Mouse (Mus musculus): ENCODE measurements around the gene Pla2g6. TPM values are rescaled to one million over a fixed set of nuclear protein-coding genes. Genes with fewer than 3 reads are reported as not detected.

Pla2g6 gene
- polyA plus RNA-seq, 1 experiment = 303 TPM

GRCm38 (mm10) chr15:79350866-79351265 is 22.7 kb upstream of the Pla2g6 start:
- peaks cover 17% of the 10 kb centered on the region for H3K4me1 ChIP-seq (ENCODE audit: control insufficient read depth, insufficient read depth, low read length)
- H3K4me3 ChIP-seq (ENCODE audit: control insufficient read depth, low read depth, low read length) = no peak overlapping the region
- no peaks in the 10 kb centered on the region for H3K27me3 ChIP-seq (ENCODE audit: control insufficient read depth, insufficient read depth, low read length)
- H3K36me3 ChIP-seq (ENCODE audit: control insufficient read depth, insufficient read depth, low read length) = no peaks in the 10 kb centered on the region
- no peak for TF ChIP-seq CTCF (IDR thresholded peaks at IDR 0.05; ENCODE audit: control insufficient read depth, insufficient read depth, insufficient replicate concordance, low read depth, low read length)
- no peak for TF ChIP-seq POLR2A (IDR thresholded peaks at IDR 0.05; ENCODE audit: control insufficient read depth, low read depth, low read length)
- no peak overlapping the region for H3K27ac ChIP-seq (ENCODE audit: control insufficient read depth, insufficient read depth, low read depth, low read length)

DNA sequence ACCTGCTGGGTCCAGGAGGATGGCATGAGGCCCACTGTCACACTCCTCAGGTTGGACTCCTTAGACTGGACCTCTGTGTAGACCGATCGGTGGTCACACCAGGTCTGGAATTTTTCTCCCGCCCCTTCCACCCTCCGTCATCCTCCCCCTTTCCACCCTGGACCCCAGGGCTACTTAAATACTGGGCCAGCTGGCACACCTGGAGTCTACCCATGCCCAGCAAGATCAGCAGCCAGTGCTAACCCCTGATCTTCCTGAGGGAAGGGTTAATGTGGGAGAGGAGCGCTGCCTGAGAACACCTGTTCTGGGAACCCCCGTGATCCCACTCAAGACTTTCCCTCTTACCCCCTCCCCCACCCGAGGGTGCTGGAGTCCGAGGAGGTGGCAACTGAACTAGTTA is 20.5 kb upstream of the Pla2g6 start:
- peaks cover 17% of the 10 kb centered on the region for H3K4me1 ChIP-seq (ENCODE audit: control insufficient read depth, insufficient read depth, low read length)
- H3K4me3 ChIP-seq (ENCODE audit: control insufficient read depth, low read depth, low read length) = no peak overlapping the region
- no peak overlapping the region for H3K27ac ChIP-seq (ENCODE audit: control insufficient read depth, insufficient read depth, low read depth, low read length)
- H3K27me3 ChIP-seq (ENCODE audit: control insufficient read depth, insufficient read depth, low read length) = no peaks in the 10 kb centered on the region
- no peaks in the 10 kb centered on the region for H3K36me3 ChIP-seq (ENCODE audit: control insufficient read depth, insufficient read depth, low read length)
- TF ChIP-seq POLR2A (IDR thresholded peaks at IDR 0.05; ENCODE audit: control insufficient read depth, low read depth, low read length) (no peak), CTCF (IDR thresholded peaks at IDR 0.05; ENCODE audit: control insufficient read depth, insufficient read depth, insufficient replicate concordance, low read depth, low read length) (no peak)

GRCm38 (mm10) chr15:79347845-79348506 is 19.8 kb upstream of the Pla2g6 start:
- no peaks in the 10 kb centered on the region for H3K27me3 ChIP-seq (ENCODE audit: control insufficient read depth, insufficient read depth, low read length)
- H3K4me1 ChIP-seq (ENCODE audit: control insufficient read depth, insufficient read depth, low read length) = peaks cover 17% of the 10 kb centered on the region
- H3K27ac ChIP-seq (ENCODE audit: control insufficient read depth, insufficient read depth, low read depth, low read length) = no peak overlapping the region
- TF ChIP-seq CTCF (IDR thresholded peaks at IDR 0.05; ENCODE audit: control insufficient read depth, insufficient read depth, insufficient replicate concordance, low read depth, low read length) (no peak), POLR2A (IDR thresholded peaks at IDR 0.05; ENCODE audit: control insufficient read depth, low read depth, low read length) (no peak)
- H3K4me3 ChIP-seq (ENCODE audit: control insufficient read depth, low read depth, low read length) = peak overlapping the region; percentile 84
- H3K36me3 ChIP-seq (ENCODE audit: control insufficient read depth, insufficient read depth, low read length) = no peaks in the 10 kb centered on the region

DNA sequence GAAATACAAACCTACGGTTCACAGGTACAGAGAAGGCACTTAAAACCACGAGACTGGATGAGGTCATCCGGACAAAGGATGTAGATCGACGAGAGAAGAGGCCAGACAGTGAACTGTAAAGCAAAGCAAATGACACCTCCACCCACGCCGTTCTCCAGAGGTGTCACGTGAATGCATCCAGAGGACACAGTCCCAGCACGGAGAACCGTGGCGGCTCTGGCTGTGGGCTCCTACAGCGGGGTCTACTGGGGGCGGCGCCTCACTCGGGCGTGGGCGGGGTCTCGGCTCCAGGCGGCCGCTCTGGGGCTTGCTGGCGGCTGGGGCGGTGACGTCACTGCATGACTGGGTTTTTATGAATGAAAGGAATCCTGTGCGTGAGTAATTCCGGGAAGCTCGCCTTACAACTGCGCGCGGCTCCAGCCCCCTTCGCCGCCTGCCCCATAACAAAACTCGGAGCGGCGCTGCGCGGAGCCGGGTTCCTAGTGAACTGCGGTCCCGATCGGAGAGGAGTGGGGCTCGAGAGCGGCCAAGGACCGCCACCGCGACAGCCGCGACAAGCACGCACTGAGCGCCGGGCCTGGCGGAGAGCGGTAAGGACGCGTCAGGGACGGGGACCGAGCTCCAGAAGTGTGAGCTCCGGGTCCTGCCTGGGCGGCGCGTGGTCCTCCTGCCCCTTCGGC is 19.1 kb upstream of the Pla2g6 start:
- peaks cover 14% of the 10 kb centered on the region for H3K4me1 ChIP-seq (ENCODE audit: control insufficient read depth, insufficient read depth, low read length)
- TF ChIP-seq POLR2A (IDR thresholded peaks at IDR 0.05; ENCODE audit: control insufficient read depth, low read depth, low read length) (no peak), CTCF (IDR thresholded peaks at IDR 0.05; ENCODE audit: control insufficient read depth, insufficient read depth, insufficient replicate concordance, low read depth, low read length) (no peak)
- H3K27ac ChIP-seq (ENCODE audit: control insufficient read depth, insufficient read depth, low read depth, low read length) = no peak overlapping the region
- H3K4me3 ChIP-seq (ENCODE audit: control insufficient read depth, low read depth, low read length) = peak overlapping the region; percentile 84
- H3K36me3 ChIP-seq (ENCODE audit: control insufficient read depth, insufficient read depth, low read length) = no peaks in the 10 kb centered on the region
- H3K27me3 ChIP-seq (ENCODE audit: control insufficient read depth, insufficient read depth, low read length) = no peaks in the 10 kb centered on the region

DNA sequence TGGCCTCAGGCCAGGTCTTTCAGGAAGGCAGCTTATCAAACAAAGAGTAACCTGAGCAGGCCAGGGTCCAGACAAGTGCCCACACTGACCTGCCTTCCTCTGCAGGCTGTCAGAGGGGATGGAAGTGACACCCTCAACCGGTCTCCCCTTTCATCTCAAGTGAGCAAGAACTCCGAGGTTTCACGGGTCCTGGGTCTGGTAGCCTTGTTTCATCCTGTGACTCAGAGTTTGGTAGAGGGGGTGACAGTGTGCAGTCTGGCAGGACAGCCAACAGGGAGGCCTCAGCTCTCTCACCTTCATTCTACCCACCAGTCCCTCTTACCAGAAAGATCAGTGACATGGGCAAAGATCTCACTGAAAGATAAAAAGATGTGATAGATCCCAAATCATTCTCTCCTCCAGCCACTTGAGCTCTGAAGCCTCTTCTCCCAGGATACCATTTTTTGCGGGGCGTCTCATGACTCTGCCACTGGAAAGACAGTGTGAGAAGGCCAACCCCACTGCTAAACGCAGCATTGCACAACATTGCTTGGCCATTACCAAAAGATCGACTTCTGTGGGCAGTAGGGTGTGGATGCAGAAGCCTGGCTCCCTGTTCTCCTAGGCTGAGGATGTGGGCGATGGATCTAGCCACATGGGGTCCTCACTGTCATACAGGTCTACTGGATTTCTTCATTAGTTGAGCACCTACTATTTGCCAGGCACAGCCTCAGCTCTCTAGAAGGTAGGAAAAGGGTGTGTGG is 18.0 kb upstream of the Pla2g6 start, which contains the start of gene Maff:
Gene Maff, plus strand, starts transcription at position 571 of the 743 bp plus-strand sequence.
- no peak within 1 kb of the TSS for H3K27ac ChIP-seq (ENCODE audit: control insufficient read depth, insufficient read depth, low read depth, low read length)
- no peaks in the 10 kb centered on the region for H3K27me3 ChIP-seq (ENCODE audit: control insufficient read depth, insufficient read depth, low read length)
- H3K36me3 ChIP-seq (ENCODE audit: control insufficient read depth, insufficient read depth, low read length) = no peaks in the 10 kb centered on the region
- peaks cover 14% of the 10 kb centered on the region for H3K4me1 ChIP-seq (ENCODE audit: control insufficient read depth, insufficient read depth, low read length)
- peak within 1 kb of the TSS; percentile 84 for H3K4me3 ChIP-seq (ENCODE audit: control insufficient read depth, low read depth, low read length)
- TF ChIP-seq CTCF (IDR thresholded peaks at IDR 0.05; ENCODE audit: control insufficient read depth, insufficient read depth, insufficient replicate concordance, low read depth, low read length) (no peak), POLR2A (IDR thresholded peaks at IDR 0.05; ENCODE audit: control insufficient read depth, low read depth, low read length) (no peak)

DNA sequence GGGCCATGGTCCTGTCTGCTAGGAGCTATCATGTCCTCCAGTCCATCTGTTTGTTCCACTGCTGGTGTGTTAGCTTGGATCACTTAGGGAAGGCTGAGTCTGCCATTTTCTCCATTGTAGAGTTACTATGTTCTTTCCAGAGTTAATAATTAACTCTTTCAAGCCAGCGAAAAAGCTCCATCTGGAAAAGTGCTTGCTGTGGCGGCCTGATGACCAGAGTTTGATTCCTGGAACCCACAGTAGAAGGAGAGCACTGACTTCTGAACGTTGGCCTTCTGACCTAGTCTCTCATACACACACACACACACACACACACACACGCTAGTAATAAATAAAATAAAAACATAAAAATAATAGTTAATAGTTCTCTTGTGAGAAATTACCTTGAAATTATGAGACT is 16.4 kb upstream of the Pla2g6 start:
- Histone ChIP-seq H3K27ac (ENCODE audit: control insufficient read depth, insufficient read depth, low read depth, low read length) (no peak overlapping the region), H3K27me3 (ENCODE audit: control insufficient read depth, insufficient read depth, low read length) (no peaks in the 10 kb centered on the region), H3K4me1 (ENCODE audit: control insufficient read depth, insufficient read depth, low read length) (peaks cover 14% of the 10 kb centered on the region), H3K36me3 (ENCODE audit: control insufficient read depth, insufficient read depth, low read length) (no peaks in the 10 kb centered on the region), H3K4me3 (ENCODE audit: control insufficient read depth, low read depth, low read length) (no peak overlapping the region)
- no peak for TF ChIP-seq POLR2A (IDR thresholded peaks at IDR 0.05; ENCODE audit: control insufficient read depth, low read depth, low read length)
- no peak for TF ChIP-seq CTCF (IDR thresholded peaks at IDR 0.05; ENCODE audit: control insufficient read depth, insufficient read depth, insufficient replicate concordance, low read depth, low read length)

All from testis, adult 2 months (tissue).